Mouse (Mus musculus): ENCODE data around the gene Atp1b3. TPM values are rescaled to one million over a fixed set of nuclear protein-coding genes. Genes with fewer than 3 reads are reported as not detected.
"Not testable (repeated sequence)": the region's sequence is repeated elsewhere in the genome, so short reads cannot be mapped to it uniquely, and the experiment has no call there.

Atp1b3 gene
- polyA plus RNA-seq (2014; fragmentation: Nextera tagmentation; extraction: Ambion mirVana) = 169 and 170 TPM in 2 replicates

GRCm38 (mm10) chr9:96364141-96364838 lies at the start of gene Atp1b3:
Gene Atp1b3, minus strand, starts transcription at chr9:96364442.
- Histone ChIP-seq H3K9ac (ENCODE audit: low read length) (peak within 1 kb of the TSS; percentile 90), H3K27me3 (ENCODE audit: control insufficient read depth, insufficient read depth, low read length) (no peaks in the 10 kb centered on the region), H3K4me2 (ENCODE audit: low read depth, low read length, severe bottlenecking) (peak within 1 kb of the TSS; percentile 57), H3K4me3 (ENCODE audit: low read depth, low read length) (peak within 1 kb of the TSS; percentile 89), H3K4me1 (replicated peaks; ENCODE audit: control insufficient read depth, insufficient read depth, low read length) (peaks cover 3% of the 10 kb centered on the region; the same call in 1 of the 2 replicates), H3K9me3 (ENCODE audit: control insufficient read depth, low read length) (no peaks in the 10 kb centered on the region; the same call in 1 of the 2 replicates), H3K27ac (ENCODE audit: low read depth, low read length) (peak within 1 kb of the TSS; percentile 94), H3K36me3 (ENCODE audit: control insufficient read depth, insufficient read depth, low read length) (no peaks in the 10 kb centered on the region)
- DNase-seq (ENCODE audit: low spot score) (peak; percentile 100), ATAC-seq (replicated peaks; ENCODE audit: low FRiP score) (peak; percentile 98)
- WGBS = under 1% methylated on average over 69 of the region's 81 CpGs

GRCm38 (mm10) chr9:96412821-96413405 lies 48.7 kb upstream of the Atp1b3 start:
- Histone ChIP-seq H3K4me3 (ENCODE audit: low read depth, low read length) (no peak overlapping the region), H3K4me2 (ENCODE audit: low read depth, low read length, severe bottlenecking) (no peak overlapping the region), H3K4me1 (replicated peaks; ENCODE audit: control insufficient read depth, insufficient read depth, low read length) (no peaks in the 10 kb centered on the region), H3K9me3 (ENCODE audit: control insufficient read depth, low read length) (no peaks in the 10 kb centered on the region), H3K36me3 (ENCODE audit: control insufficient read depth, insufficient read depth, low read length) (no peaks in the 10 kb centered on the region), H3K27me3 (ENCODE audit: control insufficient read depth, insufficient read depth, low read length) (no peaks in the 10 kb centered on the region), H3K27ac (ENCODE audit: low read depth, low read length) (no peak overlapping the region), H3K9ac (ENCODE audit: low read length) (no peak overlapping the region)
- ATAC-seq (replicated peaks; ENCODE audit: low FRiP score) (no peak), DNase-seq (ENCODE audit: low spot score) (no peak)
- WGBS = 74% methylated on average over 9 of the region's 9 CpGs

GRCm38 (mm10) chr9:96404312-96404711 lies 40.1 kb upstream of the Atp1b3 start:
- no peak for DNase-seq (ENCODE audit: low spot score)
- no peak overlapping the region for H3K9ac ChIP-seq (ENCODE audit: low read length)
- no peak for ATAC-seq (replicated peaks; ENCODE audit: low FRiP score)

GRCm38 (mm10) chr9:96399916-96400315 lies 35.7 kb upstream of the Atp1b3 start:
- not testable (repeated sequence) for H3K4me2 ChIP-seq (ENCODE audit: low read depth, low read length, severe bottlenecking); H3K4me3 ChIP-seq (ENCODE audit: low read depth, low read length); H3K27me3 ChIP-seq (ENCODE audit: control insufficient read depth, insufficient read depth, low read length); H3K9ac ChIP-seq (ENCODE audit: low read length); ATAC-seq (replicated peaks; ENCODE audit: low FRiP score); H3K36me3 ChIP-seq (ENCODE audit: control insufficient read depth, insufficient read depth, low read length); H3K9me3 ChIP-seq (ENCODE audit: control insufficient read depth, low read length); DNase-seq (ENCODE audit: low spot score); H3K27ac ChIP-seq (ENCODE audit: low read depth, low read length); H3K4me1 ChIP-seq (replicated peaks; ENCODE audit: control insufficient read depth, insufficient read depth, low read length)
- 97% methylated on average over 3 of the region's 3 CpGs for WGBS

More at GRCm38 (mm10) chr9:96404312-96404711, 40.1 kb upstream of the Atp1b3 start:
- H3K27me3 ChIP-seq (ENCODE audit: control insufficient read depth, insufficient read depth, low read length) = no peaks in the 10 kb centered on the region
- H3K4me1 ChIP-seq (replicated peaks; ENCODE audit: control insufficient read depth, insufficient read depth, low read length) = no peaks in the 10 kb centered on the region
- H3K36me3 ChIP-seq (ENCODE audit: control insufficient read depth, insufficient read depth, low read length) = no peaks in the 10 kb centered on the region
- no peaks in the 10 kb centered on the region for H3K9me3 ChIP-seq (ENCODE audit: control insufficient read depth, low read length)
- H3K4me2 ChIP-seq (ENCODE audit: low read depth, low read length, severe bottlenecking) = no peak overlapping the region
- H3K4me3 ChIP-seq (ENCODE audit: low read depth, low read length) = no peak overlapping the region
- 88% methylated on average over 3 of the region's 3 CpGs for WGBS
- no peak overlapping the region for H3K27ac ChIP-seq (ENCODE audit: low read depth, low read length)

- Histone ChIP-seq H3K27me3 (ENCODE audit: control insufficient read depth, insufficient read depth, low read length) (no peaks in the 10 kb centered on the region), H3K4me3 (ENCODE audit: low read depth, low read length) (no peak overlapping the region), H3K4me2 (ENCODE audit: low read depth, low read length, severe bottlenecking) (no peak overlapping the region), H3K4me1 (replicated peaks; ENCODE audit: control insufficient read depth, insufficient read depth, low read length) (peaks cover 5% of the 10 kb centered on the region; the same call in 1 of the 2 replicates), H3K36me3 (ENCODE audit: control insufficient read depth, insufficient read depth, low read length) (no peaks in the 10 kb centered on the region), H3K9ac (ENCODE audit: low read length) (no peak overlapping the region), H3K9me3 (ENCODE audit: control insufficient read depth, low read length) (no peaks in the 10 kb centered on the region), H3K27ac (ENCODE audit: low read depth, low read length) (no peak overlapping the region)
- DNase-seq (ENCODE audit: low spot score) (no peak), ATAC-seq (replicated peaks; ENCODE audit: low FRiP score) (no peak)
- 69% methylated on average over 6 of the region's 6 CpGs for WGBS
These were observed 35.2 kb upstream of the Atp1b3 start for GRCm38 (mm10) chr9:96399425-96399878.

- WGBS = 25% methylated on average over 4 of the region's 4 CpGs
- H3K27ac ChIP-seq (ENCODE audit: low read depth, low read length) = no peak overlapping the region
- DNase-seq (ENCODE audit: low spot score) (no peak), ATAC-seq (replicated peaks; ENCODE audit: low FRiP score) (no peak)
- no peaks in the 10 kb centered on the region for H3K27me3 ChIP-seq (ENCODE audit: control insufficient read depth, insufficient read depth, low read length)
- H3K36me3 ChIP-seq (ENCODE audit: control insufficient read depth, insufficient read depth, low read length) = no peaks in the 10 kb centered on the region
- H3K4me3 ChIP-seq (ENCODE audit: low read depth, low read length) = no peak overlapping the region
- H3K9ac ChIP-seq (ENCODE audit: low read length) = no peak overlapping the region
- no peak overlapping the region for H3K4me2 ChIP-seq (ENCODE audit: low read depth, low read length, severe bottlenecking)
- H3K9me3 ChIP-seq (ENCODE audit: control insufficient read depth, low read length) = no peaks in the 10 kb centered on the region
- peaks cover 5% of the 10 kb centered on the region; the same call in 1 of the 2 replicates for H3K4me1 ChIP-seq (replicated peaks; ENCODE audit: control insufficient read depth, insufficient read depth, low read length)
These were observed 34.4 kb upstream of the Atp1b3 start for GRCm38 (mm10) chr9:96398614-96399013.

- ATAC-seq (replicated peaks; ENCODE audit: low FRiP score) = peak; percentile 71
- no peak overlapping the region for H3K4me2 ChIP-seq (ENCODE audit: low read depth, low read length, severe bottlenecking)
- no peaks in the 10 kb centered on the region for H3K9me3 ChIP-seq (ENCODE audit: control insufficient read depth, low read length)
- peaks cover 5% of the 10 kb centered on the region; the same call in 1 of the 2 replicates for H3K4me1 ChIP-seq (replicated peaks; ENCODE audit: control insufficient read depth, insufficient read depth, low read length)
- no peaks in the 10 kb centered on the region for H3K27me3 ChIP-seq (ENCODE audit: control insufficient read depth, insufficient read depth, low read length)
- H3K27ac ChIP-seq (ENCODE audit: low read depth, low read length) = no peak overlapping the region
- DNase-seq (ENCODE audit: low spot score) = peak; percentile 56
- H3K9ac ChIP-seq (ENCODE audit: low read length) = no peak overlapping the region
- no peaks in the 10 kb centered on the region for H3K36me3 ChIP-seq (ENCODE audit: control insufficient read depth, insufficient read depth, low read length)
- H3K4me3 ChIP-seq (ENCODE audit: low read depth, low read length) = no peak overlapping the region
- 25% methylated on average over 8 of the region's 8 CpGs for WGBS
These were observed 33.9 kb upstream of the Atp1b3 start for GRCm38 (mm10) chr9:96398165-96398564.

GRCm38 (mm10) chr9:96394910-96395690 lies 30.9 kb upstream of the Atp1b3 start:
- no peak overlapping the region for H3K27ac ChIP-seq (ENCODE audit: low read depth, low read length)
- no peaks in the 10 kb centered on the region for H3K36me3 ChIP-seq (ENCODE audit: control insufficient read depth, insufficient read depth, low read length)
- no peak overlapping the region for H3K9ac ChIP-seq (ENCODE audit: low read length)
- no peaks in the 10 kb centered on the region for H3K27me3 ChIP-seq (ENCODE audit: control insufficient read depth, insufficient read depth, low read length)
- WGBS = 75% methylated on average over 16 of the region's 16 CpGs
- H3K9me3 ChIP-seq (ENCODE audit: control insufficient read depth, low read length) = no peaks in the 10 kb centered on the region
- peaks cover 5% of the 10 kb centered on the region; the same call in 1 of the 2 replicates for H3K4me1 ChIP-seq (replicated peaks; ENCODE audit: control insufficient read depth, insufficient read depth, low read length)
- H3K4me2 ChIP-seq (ENCODE audit: low read depth, low read length, severe bottlenecking) = no peak overlapping the region
- DNase-seq (ENCODE audit: low spot score) = no peak
- no peak overlapping the region for H3K4me3 ChIP-seq (ENCODE audit: low read depth, low read length)
- ATAC-seq (replicated peaks; ENCODE audit: low FRiP score) = no peak

Measured in forebrain, embryonic 11.5 days (tissue).